Mouse (Mus musculus) liver, adult 2 months (tissue): Measurements from ENCODE around the gene Clip2.

Experiments
- CTCF ChIP-seq: fragments of 200-500 bp; IDR thresholded peaks from 2 replicates; pipeline ENCODE4 v1.5.1; 2011; ENCODE audit warnings: low read depth, low read length, control low read depth
- POLR2A ChIP-seq: fragments of 200-500 bp; IDR thresholded peaks from 2 replicates; pipeline ENCODE4 v1.6.1; 2011; ENCODE audit warnings: low read length, control low read depth; ENCODE audit not compliant: insufficient read depth; ENCODE audit errors: extremely low read depth

DNA sequence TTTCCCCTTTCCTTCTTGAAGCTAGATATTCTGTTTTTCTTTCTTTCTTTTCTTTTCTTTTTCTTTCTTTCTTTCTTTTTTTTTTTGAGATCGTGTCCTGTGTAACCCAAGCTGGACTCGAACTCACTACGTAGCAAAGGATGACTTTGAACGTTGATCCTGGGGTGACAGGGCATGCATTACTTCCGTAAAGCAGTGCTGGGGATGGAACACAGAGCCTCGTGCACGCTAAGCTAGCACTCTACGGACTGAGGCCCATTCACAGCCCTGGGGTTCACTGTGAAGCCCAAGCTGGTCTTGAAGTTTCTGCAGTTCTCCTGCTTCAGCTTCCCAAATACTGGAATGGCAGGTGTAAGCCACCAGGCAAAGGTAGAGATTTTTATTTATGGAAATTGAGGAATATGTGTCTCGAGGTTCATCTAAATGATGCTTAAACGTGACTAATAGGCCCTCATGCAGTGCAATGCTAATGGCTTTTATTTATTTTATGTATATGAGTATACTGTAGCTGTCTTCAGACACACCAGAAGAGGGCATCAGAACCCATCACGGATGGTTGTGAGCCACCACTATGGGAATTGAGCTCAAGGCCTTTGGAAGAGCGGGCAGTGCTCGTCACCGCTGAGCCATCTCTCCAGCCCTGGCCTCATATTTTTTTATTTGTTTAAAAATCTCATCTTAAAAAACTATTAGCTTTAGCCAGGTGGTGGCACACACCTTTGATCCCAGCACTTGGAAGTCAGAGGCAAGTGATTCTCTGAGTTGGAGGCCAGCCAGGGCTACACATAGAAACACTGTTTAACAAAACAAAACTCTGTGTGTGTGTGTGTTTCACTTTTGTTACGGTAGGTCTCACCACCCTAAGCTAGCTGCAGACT lies 31.0 kb upstream of the Clip2 start:
- TF ChIP-seq CTCF (no peak), POLR2A (no peak)
